Mouse (Mus musculus) testis, adult 2 months (tissue): ENCODE measurements around the gene Dcdc2b. TPM values are rescaled to one million over a fixed set of nuclear protein-coding genes. Genes with fewer than 3 reads are reported as not detected.

Experiments
- H3K27ac ChIP-seq: fragments of 200-500 bp; 2 replicates; pipeline ENCODE4 v1.5.1; 2012; ENCODE audit warnings: low read depth, low read length; ENCODE audit not compliant: control insufficient read depth, insufficient read depth
- H3K27me3 ChIP-seq: fragments of 200-500 bp; 2 replicates; pipeline ENCODE4 v1.6.1; 2012; ENCODE audit warnings: mild to moderate bottlenecking, low read length, moderate library complexity; ENCODE audit not compliant: control insufficient read depth, insufficient read depth
- H3K36me3 ChIP-seq: fragments of 200-500 bp; 2 replicates; pipeline ENCODE4 v1.6.1; 2012; ENCODE audit warnings: mild to moderate bottlenecking, low read length; ENCODE audit not compliant: control insufficient read depth, insufficient read depth
- H3K4me1 ChIP-seq: fragments of 200-500 bp; 2 replicates; pipeline ENCODE4 v1.6.1; 2012; ENCODE audit warnings: low read length; ENCODE audit not compliant: control insufficient read depth, insufficient read depth
- H3K4me3 ChIP-seq: fragments of 200-500 bp; 2 replicates; pipeline ENCODE4 v1.5.1; 2012; ENCODE audit warnings: low read depth, mild to moderate bottlenecking, low read length, moderate library complexity, mixed read lengths; ENCODE audit not compliant: control insufficient read depth
- CTCF ChIP-seq: fragments of 200-500 bp; IDR thresholded peaks from 2 replicates; pipeline ENCODE4 v1.5.1; 2012; ENCODE audit warnings: low read depth, mild to moderate bottlenecking, inconsistent platforms, low read length, moderate library complexity; ENCODE audit not compliant: control insufficient read depth, insufficient read depth, insufficient replicate concordance
- POLR2A ChIP-seq: fragments of 200-500 bp; IDR thresholded peaks from 2 replicates; pipeline ENCODE4 v1.6.1; 2012; ENCODE audit warnings: low read depth, mild to moderate bottlenecking, inconsistent platforms, low read length, moderate library complexity; ENCODE audit not compliant: control insufficient read depth
- polyA plus RNA-seq: library from polyadenylated mRNA; depleted of rRNA; stranded (reverse); fragments of >200 nt; gene quantifications from 2 replicates; pipeline ENCODE4 v1.2.3, GENCODE M21; 2012

Gene Dcdc2b
- polyA plus RNA-seq, 1 experiment: 15.5 TPM

DNA sequence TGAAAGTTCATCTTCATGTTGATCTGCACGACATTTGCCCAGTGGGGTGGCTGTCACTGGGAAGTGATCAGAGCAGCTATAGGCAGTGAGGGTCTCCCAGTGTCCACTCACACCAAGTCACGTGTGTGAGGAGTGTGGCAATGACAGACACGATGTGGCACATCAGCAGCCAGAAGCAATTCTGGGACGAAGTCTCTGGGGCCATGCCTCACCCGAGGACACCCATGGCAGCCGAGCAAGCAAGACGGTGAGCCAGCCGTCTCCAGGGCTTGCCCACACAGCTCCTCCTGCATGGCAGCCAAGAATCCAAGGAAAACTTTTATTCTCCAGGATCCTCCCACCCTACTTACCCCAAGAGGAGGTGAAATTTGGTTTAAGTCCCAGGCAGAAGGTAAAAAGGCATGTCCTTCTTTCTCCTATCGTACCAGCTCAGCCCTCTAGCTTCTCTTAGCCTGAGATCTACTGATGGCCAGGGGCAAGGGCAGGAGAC lies 1.8 kb upstream of the Dcdc2b start:
- Histone ChIP-seq H3K4me1 (peaks cover 16% of the 10 kb centered on the region), H3K4me3 (no peak overlapping the region), H3K36me3 (no peaks in the 10 kb centered on the region; the same call in 1 of the 2 replicates), H3K27me3 (no peaks in the 10 kb centered on the region), H3K27ac (no peak overlapping the region)
- no peak for TF ChIP-seq POLR2A
- no peak for TF ChIP-seq CTCF

DNA sequence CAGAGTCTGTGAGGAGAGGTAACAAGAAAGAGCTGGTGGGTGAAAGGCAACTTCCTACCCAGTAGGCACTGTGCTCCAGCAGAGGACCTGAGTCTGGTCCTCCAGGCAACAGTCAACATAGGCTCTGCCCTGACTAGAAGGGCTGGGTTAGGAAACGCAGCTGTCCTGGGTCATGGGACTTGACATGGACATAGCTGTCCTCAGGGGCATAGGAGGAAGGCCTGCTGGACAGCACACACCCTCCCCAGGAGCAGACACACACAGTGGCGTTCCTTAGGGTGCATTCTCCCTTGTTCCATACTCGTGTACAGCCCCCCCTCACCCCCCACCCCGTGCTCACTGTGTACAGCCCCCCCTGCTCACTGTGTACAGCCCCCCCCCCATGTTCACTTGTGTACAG lies 3.6 kb downstream of the Dcdc2b start:
- Histone ChIP-seq H3K36me3 (no peaks in the 10 kb centered on the region; the same call in 1 of the 2 replicates), H3K4me3 (no peak overlapping the region), H3K27ac (no peak overlapping the region), H3K4me1 (no peaks in the 10 kb centered on the region), H3K27me3 (no peaks in the 10 kb centered on the region)
- TF ChIP-seq POLR2A (no peak; the same call in 1 of the 2 replicates), CTCF (no peak)

DNA sequence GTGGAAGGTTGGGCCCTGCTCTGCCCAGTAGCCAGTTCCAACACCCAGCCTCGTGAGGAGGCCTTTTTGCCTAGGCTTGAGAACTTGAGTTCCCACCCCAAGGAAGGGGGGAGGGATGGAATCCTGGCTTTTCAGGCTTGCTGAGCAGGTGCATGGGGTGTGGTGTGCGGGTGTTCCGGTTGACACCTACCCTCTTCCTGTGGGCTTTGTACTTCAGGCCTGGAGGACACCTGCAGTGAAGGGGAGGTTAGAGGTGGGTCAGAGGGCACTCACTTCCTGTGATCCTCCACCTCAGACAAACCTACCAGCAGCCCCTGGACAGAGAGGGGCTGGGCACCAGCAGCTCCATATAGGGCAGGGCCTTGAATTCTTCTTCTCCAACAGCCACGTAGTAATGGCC lies 4.0 kb downstream of the Dcdc2b start:
- TF ChIP-seq CTCF (no peak), POLR2A (no peak)
- H3K4me1 ChIP-seq: no peaks in the 10 kb centered on the region
- no peak overlapping the region for H3K27ac ChIP-seq
- no peak overlapping the region for H3K4me3 ChIP-seq
- no peaks in the 10 kb centered on the region; the same call in 1 of the 2 replicates for H3K36me3 ChIP-seq
- H3K27me3 ChIP-seq: no peaks in the 10 kb centered on the region

DNA sequence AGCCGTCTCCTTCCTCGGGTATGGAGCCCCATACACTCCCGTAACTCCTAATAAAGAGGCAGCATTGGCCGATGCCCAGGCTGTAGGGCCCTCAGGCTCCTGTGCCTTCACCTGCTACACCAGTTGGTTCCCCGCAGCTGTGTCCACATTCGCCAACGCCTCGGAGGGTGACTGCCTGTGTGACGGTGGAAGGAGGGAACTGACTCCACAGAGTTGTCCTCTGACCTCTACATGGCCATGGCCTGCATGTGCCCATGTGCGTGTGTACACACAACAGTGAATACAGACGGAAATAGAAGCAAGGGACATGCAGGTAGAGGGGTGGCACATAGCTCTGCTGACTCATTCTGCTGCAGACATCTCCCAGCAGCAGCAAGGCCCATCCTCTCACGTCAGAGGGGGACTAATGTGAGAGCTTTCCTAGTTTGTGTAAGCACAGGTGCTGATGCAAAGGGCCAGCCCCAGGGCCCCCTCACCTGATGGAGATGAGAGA lies 4.9 kb downstream of the Dcdc2b start:
- Histone ChIP-seq H3K4me3 (no peak overlapping the region), H3K27me3 (no peaks in the 10 kb centered on the region), H3K36me3 (no peaks in the 10 kb centered on the region; the same call in 1 of the 2 replicates), H3K27ac (no peak overlapping the region), H3K4me1 (no peaks in the 10 kb centered on the region)
- TF ChIP-seq CTCF (no peak), POLR2A (no peak)

DNA sequence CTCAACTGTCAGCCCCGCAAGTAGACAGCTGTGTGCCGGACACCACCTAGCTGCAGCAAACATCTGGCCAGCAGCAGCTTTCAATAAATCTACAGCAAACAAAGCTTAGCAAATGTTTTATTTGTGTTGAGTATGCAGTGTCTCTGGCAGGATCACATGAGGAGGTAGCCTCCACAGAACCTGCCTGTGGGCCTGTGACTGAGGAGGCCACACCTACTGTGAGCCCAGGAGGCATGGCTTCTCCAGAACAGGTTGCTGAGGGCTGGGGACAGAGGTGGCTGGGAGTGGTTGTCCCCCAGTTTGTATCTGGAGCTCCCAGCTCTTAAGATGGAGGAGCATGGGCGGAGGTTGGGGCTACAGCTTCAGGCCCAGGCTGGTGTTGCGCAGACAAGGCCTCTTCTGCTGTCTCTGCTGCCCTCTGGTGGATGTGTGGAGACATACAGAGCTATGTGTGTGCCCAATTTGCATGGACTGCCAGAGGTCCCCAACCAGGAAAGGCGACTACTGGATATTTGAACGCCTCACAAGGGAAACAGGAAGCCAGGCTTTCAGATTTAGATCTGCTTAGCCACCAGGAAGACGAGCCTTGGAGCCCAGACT lies 5.5 kb downstream of the Dcdc2b start:
- H3K36me3 ChIP-seq: no peaks in the 10 kb centered on the region; the same call in none of the 2 replicates
- H3K27ac ChIP-seq: no peak overlapping the region

DNA sequence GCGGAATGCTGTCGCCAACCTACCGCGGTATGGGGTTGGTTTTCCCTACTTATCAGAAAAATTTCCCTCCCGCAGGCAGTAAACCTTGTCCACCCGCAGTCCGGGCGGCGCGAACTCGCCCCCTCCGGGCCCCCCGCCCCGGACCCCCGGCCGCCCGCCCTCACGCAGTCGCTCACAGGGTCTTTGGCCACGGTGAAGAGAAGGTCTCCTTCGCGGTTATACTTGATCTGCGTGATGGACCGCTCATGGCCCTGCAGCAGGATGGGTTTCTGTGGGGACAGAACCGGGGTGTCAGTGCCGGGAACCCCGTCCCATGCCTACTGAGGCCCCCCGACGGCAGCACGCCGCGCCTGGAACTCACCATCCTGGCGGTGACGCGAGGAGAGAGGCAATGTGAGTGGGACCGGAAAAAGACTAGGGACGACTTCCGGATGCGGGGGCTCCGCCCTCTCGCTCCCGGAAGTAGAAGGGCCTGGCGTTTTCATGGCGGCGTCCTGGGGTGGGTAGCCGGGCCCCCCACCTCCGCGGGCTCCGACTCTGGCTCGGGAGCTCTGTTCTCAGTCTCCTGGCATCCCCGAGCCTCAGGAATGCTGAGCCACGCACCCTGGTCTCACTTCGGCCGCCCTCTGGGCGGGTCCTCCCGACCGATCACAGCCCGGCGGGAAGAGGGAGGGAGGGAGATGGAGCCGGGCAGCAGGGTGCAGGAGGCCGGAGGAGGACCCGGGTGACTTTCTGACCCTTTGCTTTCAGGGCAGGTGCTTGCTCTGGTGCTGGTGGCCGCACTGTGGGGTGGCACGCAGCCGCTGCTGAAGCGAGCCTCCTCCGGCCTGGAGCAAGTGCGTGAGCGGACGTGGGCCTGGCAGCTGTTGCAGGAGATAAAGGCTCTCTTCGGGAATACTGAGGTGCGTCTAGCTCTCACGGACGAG lies 13.6 kb downstream of the Dcdc2b start, which contains the start of the genes Eif3i and Tmem234:
Gene Eif3i (minus strand): TSS at position 416 of the 926 bp plus-strand sequence.
Gene Tmem234 (plus strand): TSS at position 436 of the 926 bp plus-strand sequence.
- no peak for TF ChIP-seq CTCF
- TF ChIP-seq POLR2A: peak; percentile 83
- Histone ChIP-seq H3K36me3 (no peaks in the 10 kb centered on the region; the same call in 1 of the 2 replicates), H3K4me1 (peaks cover 4% of the 10 kb centered on the region; the same call in 1 of the 2 replicates), H3K27ac (peak within 1 kb of the TSS; percentile 75), H3K4me3 (peak within 1 kb of the TSS; percentile 99), H3K27me3 (no peaks in the 10 kb centered on the region)

More for the DNA sequence above, 5.5 kb downstream of the Dcdc2b start:
- H3K4me3 ChIP-seq: no peak overlapping the region
- no peaks in the 10 kb centered on the region for H3K4me1 ChIP-seq
- no peaks in the 10 kb centered on the region for H3K27me3 ChIP-seq
- TF ChIP-seq POLR2A (no peak), CTCF (peak; percentile 89; the same call in 1 of the 2 replicates)

DNA sequence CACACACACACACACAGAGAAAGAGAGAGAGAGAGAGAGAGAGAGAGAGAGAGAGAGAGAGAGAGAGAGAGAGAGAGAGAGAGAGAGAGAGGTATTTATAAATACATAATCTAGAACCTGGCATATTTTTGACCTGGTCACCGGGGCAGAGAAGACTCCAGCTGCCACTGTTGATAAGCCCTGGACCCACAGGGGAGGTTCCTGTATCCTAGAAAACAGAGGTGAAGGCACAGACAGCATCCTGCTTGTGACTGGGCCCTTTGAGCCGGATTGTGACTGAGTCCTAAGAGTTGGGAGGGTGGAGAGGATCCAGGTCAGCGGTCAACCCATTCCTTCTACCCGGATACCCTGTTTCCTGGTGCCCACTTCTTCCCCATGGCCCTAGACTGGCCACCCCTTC lies 25.2 kb downstream of the Dcdc2b start:
- Histone ChIP-seq H3K4me1 (peaks cover 2% of the 10 kb centered on the region; the same call in 1 of the 2 replicates), H3K4me3 (no peak overlapping the region), H3K27me3 (no peaks in the 10 kb centered on the region), H3K27ac (no peak overlapping the region), H3K36me3 (peaks cover 4% of the 10 kb centered on the region)
- no peak for TF ChIP-seq CTCF
- TF ChIP-seq POLR2A: no peak
